Mouse (Mus musculus) heart, adult 2 months (tissue): ENCODE measurements around the gene Nfkbie.

Experiments used
- CTCF ChIP-seq: fragments of 200-600 bp; IDR thresholded peaks from 2 replicates; pipeline ENCODE4 v1.8.1; 2022; ENCODE audit warnings: antibody characterized with exemption, mild to moderate bottlenecking, moderate library complexity
- POLR2A ChIP-seq: fragments of 200-500 bp; IDR thresholded peaks from 2 replicates; pipeline ENCODE4 v1.6.1; 2011; ENCODE audit warnings: mild to moderate bottlenecking, low read depth, low read length, control low read depth; ENCODE audit not compliant: insufficient read depth

- TF ChIP-seq CTCF = no peak
- TF ChIP-seq POLR2A = no peak
Measured at GRCm38 (mm10) chr17:45582188-45582587, 26.7 kb downstream of the Nfkbie start.
